Mouse (Mus musculus) lung, embryonic 15.5 days (tissue): ENCODE measurements around the gene Pgf. TPM values are rescaled to one million over a fixed set of nuclear protein-coding genes. Genes with fewer than 3 reads are reported as not detected.

Experiments
- ATAC-seq: fragments of 200-750 bp; cut with Nextera tagmentation; 2 replicates; pipeline ENCODE4 v1.8.0; 2017; ENCODE audit warnings: moderate number of reproducible peaks, borderline replicate concordance; ENCODE audit not compliant: low FRiP score, low TSS enrichment; ENCODE audit errors: extremely low read depth
- H3K27ac ChIP-seq: fragments of 300-500 bp; sonication (generic); 2 replicates; pipeline ENCODE4 v1.5.1; 2015; ENCODE audit warnings: moderate library complexity, mild to moderate bottlenecking, inconsistent platforms
- H3K27me3 ChIP-seq: fragments of 300-500 bp; sonication (generic); 2 replicates; pipeline ENCODE4 v1.6.1; 2015; ENCODE audit warnings: inconsistent platforms
- H3K36me3 ChIP-seq: fragments of 300-500 bp; sonication (generic); 2 replicates; pipeline ENCODE4 v1.6.1; 2015; ENCODE audit warnings: inconsistent platforms
- H3K4me1 ChIP-seq: fragments of 300-500 bp; sonication (generic); 2 replicates; pipeline ENCODE4 v1.6.1; 2015; ENCODE audit warnings: inconsistent platforms
- H3K4me2 ChIP-seq: fragments of 300-500 bp; sonication (generic); 2 replicates; pipeline ENCODE4 v1.6.1; 2015; ENCODE audit warnings: inconsistent platforms, mild to moderate bottlenecking, moderate library complexity
- H3K4me3 ChIP-seq: fragments of 300-500 bp; sonication (generic); 2 replicates; pipeline ENCODE4 v1.5.1; 2015; ENCODE audit warnings: mild to moderate bottlenecking, inconsistent platforms
- H3K9ac ChIP-seq: fragments of 300-500 bp; sonication (generic); 2 replicates; pipeline ENCODE4 v1.6.1; 2015; ENCODE audit warnings: inconsistent platforms
- H3K9me3 ChIP-seq: fragments of 300-500 bp; sonication (generic); 2 replicates; pipeline ENCODE4 v1.6.1; 2016; ENCODE audit warnings: inconsistent platforms
- WGBS: fragments of 180-500 bp; shearing (Covaris S2); methylation state at CpG from one replicate; pipeline ENCODE4 v1.1.7; 2015; 5-methylcytosine and 5-hydroxymethylcytosine counted together
- polyA plus RNA-seq: library from polyadenylated mRNA; unstranded; fragments of >200 nt; fragmentation: Nextera tagmentation; extraction: Ambion mirVana; gene quantifications from 2 replicates; pipeline ENCODE4 v1.2.1, GENCODE M21; 2015

Pgf gene
- polyA plus RNA-seq, 1 experiment from 2014 or later = 10.8 TPM

DNA sequence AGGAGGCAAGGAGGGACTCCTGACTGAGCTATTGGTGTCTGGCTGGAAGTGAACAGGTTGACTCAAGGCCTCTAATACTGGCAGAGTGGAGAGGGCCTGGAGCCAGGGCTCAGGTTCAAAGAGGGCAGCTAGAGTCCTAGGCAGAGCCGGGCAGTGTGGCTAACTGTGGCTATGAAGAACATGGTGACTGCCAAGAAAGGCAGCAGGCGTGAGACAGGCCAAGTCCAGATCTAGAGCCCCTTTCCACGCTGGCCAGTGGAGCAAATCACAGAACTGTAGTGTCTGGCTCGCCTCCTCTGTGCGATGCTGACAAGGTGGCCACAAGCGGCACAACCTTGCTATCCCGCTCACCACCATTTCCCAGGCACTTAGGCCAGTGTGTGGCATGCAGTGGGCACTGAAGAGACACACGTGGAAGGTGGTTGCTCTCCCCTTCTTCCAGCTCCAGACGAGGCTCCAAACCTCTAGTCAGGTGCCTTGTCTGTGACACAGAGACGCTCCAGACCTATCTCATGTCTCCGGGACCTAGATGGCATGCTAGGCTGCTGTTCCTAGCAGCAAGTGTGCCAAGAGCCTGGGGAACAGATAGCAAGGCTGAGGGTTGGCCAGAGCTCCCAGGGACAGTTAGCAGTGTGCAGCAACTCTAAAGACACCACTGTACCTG is 7.2 kb downstream of the Pgf start:
- WGBS = 78% methylated on average over 11 of the region's 11 CpGs
- H3K9ac ChIP-seq = no peak overlapping the region
- H3K4me3 ChIP-seq = no peak overlapping the region
- no peak overlapping the region for H3K4me2 ChIP-seq
- no peaks in the 10 kb centered on the region for H3K27me3 ChIP-seq
- H3K36me3 ChIP-seq = no peaks in the 10 kb centered on the region
- ATAC-seq = no peak
- H3K9me3 ChIP-seq = no peaks in the 10 kb centered on the region
- no peak overlapping the region for H3K27ac ChIP-seq
- H3K4me1 ChIP-seq = peaks cover 42% of the 10 kb centered on the region

GRCm38 (mm10) chr12:85169877-85170276 is 7.7 kb downstream of the Pgf start:
- H3K9ac ChIP-seq = no peak overlapping the region
- H3K9me3 ChIP-seq = no peaks in the 10 kb centered on the region
- H3K27me3 ChIP-seq = no peaks in the 10 kb centered on the region
- WGBS = 52% methylated on average over 3 of the region's 3 CpGs
- H3K27ac ChIP-seq = no peak overlapping the region
- H3K4me2 ChIP-seq = peak overlapping the region; percentile 22; the same call in 1 of the 2 replicates
- no peaks in the 10 kb centered on the region for H3K36me3 ChIP-seq
- ATAC-seq = 0 out of 2 replicates have a peak, but pooled peaks have one; percentile 6
- H3K4me3 ChIP-seq = no peak overlapping the region
- peaks cover 37% of the 10 kb centered on the region for H3K4me1 ChIP-seq

DNA sequence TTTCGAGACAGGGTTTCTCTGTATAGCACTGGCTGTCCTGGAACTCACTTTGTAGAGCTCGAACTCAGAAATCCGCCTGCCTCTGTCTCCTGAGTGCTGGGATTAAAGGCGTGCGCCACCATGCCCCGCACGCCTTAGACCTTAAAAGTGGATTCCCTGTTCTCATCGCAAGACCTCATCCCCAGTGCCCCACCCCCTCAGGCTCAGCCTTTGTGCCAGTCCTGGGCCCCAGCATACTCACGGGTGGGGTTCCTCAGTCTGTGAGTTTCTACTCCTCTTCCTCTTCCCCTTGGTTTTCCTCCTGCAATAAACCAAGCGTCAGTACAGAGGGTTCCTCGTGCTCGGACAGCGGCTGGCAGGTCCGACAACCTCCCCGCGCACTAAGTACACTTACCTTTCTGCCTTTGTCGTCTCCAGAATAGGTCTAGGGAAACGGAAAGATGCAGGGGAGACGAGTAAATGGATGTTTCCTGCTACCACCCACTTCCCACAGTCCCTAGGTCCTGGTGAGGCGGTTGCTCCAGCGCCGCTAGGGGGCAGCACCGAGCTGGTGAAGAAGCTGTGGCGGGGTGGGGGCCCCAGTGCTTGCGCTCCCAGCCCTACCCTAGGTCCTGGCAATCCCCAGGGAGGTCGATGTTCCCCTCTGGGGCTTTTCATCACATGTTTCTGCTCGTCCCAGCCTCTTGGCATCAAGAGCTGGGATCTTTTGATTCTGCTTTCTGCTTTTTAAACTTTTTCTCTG is 8.3 kb downstream of the Pgf start:
- peaks cover 31% of the 10 kb centered on the region for H3K4me1 ChIP-seq
- no peak overlapping the region for H3K4me3 ChIP-seq
- H3K27me3 ChIP-seq = no peaks in the 10 kb centered on the region
- WGBS = 31% methylated on average over 27 of the region's 27 CpGs
- no peaks in the 10 kb centered on the region for H3K9me3 ChIP-seq
- peak; percentile 65; the same call in 1 of the 2 replicates for ATAC-seq
- H3K9ac ChIP-seq = no peak overlapping the region
- no peak overlapping the region for H3K27ac ChIP-seq
- peak overlapping the region; percentile 22; the same call in 1 of the 2 replicates for H3K4me2 ChIP-seq
- H3K36me3 ChIP-seq = no peaks in the 10 kb centered on the region

DNA sequence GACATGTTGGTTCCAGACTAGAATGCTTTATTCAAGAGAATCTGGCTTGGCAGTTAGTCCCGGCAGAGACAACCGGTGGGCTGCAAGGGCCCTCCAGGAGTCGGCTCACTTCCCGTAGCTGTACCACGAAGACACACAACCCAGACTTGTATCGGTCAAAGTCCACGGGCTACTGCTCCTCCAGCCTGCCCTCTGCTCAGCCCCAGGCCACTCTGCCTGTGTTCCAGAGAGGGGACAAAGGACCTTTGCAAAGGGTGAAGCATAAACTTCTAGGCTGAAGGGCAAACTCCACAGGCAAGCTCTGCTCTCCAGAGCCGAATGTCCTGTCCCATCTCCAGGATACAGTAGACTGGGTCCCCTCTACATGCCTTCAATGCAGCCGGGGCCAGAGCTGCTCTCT is 11.0 kb downstream of the Pgf start:
- H3K4me2 ChIP-seq = no peak overlapping the region
- no peaks in the 10 kb centered on the region for H3K27me3 ChIP-seq
- ATAC-seq = no peak
- H3K4me3 ChIP-seq = no peak overlapping the region
- H3K9me3 ChIP-seq = no peaks in the 10 kb centered on the region
- H3K36me3 ChIP-seq = no peaks in the 10 kb centered on the region
- 87% methylated on average over 9 of the region's 9 CpGs for WGBS
- H3K4me1 ChIP-seq = peaks cover 10% of the 10 kb centered on the region
- no peak overlapping the region for H3K27ac ChIP-seq
- H3K9ac ChIP-seq = no peak overlapping the region

DNA sequence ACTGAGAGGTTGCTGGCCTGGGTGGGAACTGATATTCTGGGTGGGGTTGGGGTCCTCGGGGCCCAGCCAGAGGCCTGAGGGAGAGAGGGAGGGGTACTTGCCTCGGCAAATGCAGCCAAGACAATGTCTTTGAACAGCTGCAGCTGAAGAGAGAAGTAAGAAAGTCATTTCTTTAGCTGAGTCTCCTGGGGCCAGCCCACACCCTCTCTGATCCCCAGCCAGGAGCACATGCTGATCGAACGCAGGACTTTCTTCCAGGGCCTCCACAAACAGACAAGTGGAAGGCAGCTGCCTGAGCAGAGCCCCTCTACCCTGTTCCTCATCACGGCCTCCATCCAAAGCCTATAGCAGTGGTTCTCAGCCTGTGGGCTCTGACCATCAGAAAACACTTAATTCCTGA is 12.6 kb downstream of the Pgf start:
- WGBS = 79% methylated on average over 5 of the region's 5 CpGs
- no peak overlapping the region for H3K4me3 ChIP-seq
- H3K36me3 ChIP-seq = no peaks in the 10 kb centered on the region
- H3K27ac ChIP-seq = no peak overlapping the region
- H3K4me1 ChIP-seq = peaks cover 7% of the 10 kb centered on the region
- no peaks in the 10 kb centered on the region for H3K9me3 ChIP-seq
- H3K9ac ChIP-seq = no peak overlapping the region
- H3K4me2 ChIP-seq = no peak overlapping the region
- ATAC-seq = no peak
- H3K27me3 ChIP-seq = no peaks in the 10 kb centered on the region

DNA sequence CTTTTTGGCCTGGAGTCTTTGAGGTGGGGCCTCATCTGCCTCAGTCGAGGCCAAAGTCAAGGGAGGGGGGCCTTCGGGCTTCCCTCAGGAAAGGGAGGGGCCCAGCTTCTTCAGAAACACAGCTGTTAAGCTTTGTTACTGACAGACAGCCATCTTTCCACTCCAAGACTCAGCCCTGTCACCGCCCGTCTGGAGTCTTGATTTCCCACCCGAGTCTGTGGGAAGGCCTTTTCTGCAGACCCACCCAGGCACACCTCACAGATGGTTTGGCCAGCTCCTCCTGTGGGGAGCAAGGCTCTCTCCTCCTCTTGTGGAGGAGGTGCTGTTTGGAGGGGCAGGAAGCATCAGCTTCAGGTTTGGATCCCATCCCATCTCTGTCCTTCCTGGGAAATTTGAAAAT is 18.0 kb downstream of the Pgf start:
- no peak overlapping the region for H3K4me3 ChIP-seq
- no peak overlapping the region for H3K4me2 ChIP-seq
- H3K9ac ChIP-seq = no peak overlapping the region
- H3K9me3 ChIP-seq = no peaks in the 10 kb centered on the region
- 61% methylated on average over 5 of the region's 5 CpGs for WGBS
- no peaks in the 10 kb centered on the region for H3K27me3 ChIP-seq
- no peaks in the 10 kb centered on the region for H3K36me3 ChIP-seq
- no peak for ATAC-seq
- peaks cover 19% of the 10 kb centered on the region for H3K4me1 ChIP-seq
- no peak overlapping the region for H3K27ac ChIP-seq

DNA sequence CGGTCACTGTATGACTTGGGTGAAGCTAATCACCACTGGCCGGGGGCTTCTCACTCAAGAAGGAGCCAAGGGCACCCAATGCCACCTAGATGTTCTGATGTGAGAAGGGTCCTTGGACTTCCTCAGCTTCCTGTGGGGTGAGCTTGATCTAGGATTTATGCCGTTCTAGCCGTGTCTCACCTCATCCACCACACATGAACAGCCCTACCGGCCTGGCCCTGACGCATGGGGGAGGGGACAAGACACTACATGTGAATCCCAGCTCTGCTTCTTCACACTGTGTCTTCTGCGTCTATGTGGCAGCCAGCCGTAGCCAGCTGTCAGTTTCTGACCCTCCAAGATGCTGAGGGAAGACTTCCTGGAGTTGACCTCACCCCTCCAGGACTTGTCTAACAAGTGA is 18.8 kb downstream of the Pgf start:
- no peaks in the 10 kb centered on the region for H3K9me3 ChIP-seq
- 75% methylated on average over 8 of the region's 8 CpGs for WGBS
- no peaks in the 10 kb centered on the region for H3K36me3 ChIP-seq
- no peak overlapping the region for H3K4me2 ChIP-seq
- peaks cover 19% of the 10 kb centered on the region for H3K4me1 ChIP-seq
- no peaks in the 10 kb centered on the region for H3K27me3 ChIP-seq
- no peak overlapping the region for H3K9ac ChIP-seq
- no peak overlapping the region for H3K27ac ChIP-seq
- H3K4me3 ChIP-seq = no peak overlapping the region
- no peak for ATAC-seq

DNA sequence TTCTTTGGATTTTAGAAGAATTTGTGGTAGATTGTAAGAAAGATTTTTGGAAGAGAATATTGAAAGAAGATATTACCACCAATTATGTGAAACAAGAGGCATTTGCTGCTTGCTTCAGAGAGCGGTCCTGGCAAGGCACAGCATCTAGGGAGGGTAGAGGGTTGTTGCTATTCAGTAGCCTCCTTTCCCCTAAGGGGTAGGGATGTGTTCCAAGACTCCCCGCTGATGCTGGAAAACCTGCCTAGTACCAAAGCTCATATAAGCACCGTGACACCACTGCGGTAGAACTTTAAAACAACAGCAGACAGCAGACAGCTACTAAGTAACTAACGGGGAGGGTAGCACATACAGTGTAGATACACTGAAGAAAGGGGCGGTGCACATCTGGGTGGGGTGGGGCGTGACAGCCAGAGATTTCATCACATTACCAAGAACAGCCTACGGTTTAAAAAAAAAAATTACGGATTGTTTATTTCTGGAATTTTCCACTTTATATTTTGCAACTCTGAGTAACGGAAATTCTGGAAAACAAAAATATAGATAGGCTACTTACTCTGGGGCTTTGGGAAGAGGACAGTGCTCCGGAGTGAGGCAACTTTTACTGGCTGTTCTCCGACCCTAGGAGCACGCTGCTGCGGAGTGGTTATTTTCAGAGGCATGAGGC is 19.7 kb downstream of the Pgf start:
- no peak overlapping the region for H3K4me3 ChIP-seq
- no peaks in the 10 kb centered on the region for H3K9me3 ChIP-seq
- peaks cover 19% of the 10 kb centered on the region for H3K4me1 ChIP-seq
- H3K27ac ChIP-seq = no peak overlapping the region
- H3K4me2 ChIP-seq = no peak overlapping the region
- no peaks in the 10 kb centered on the region for H3K36me3 ChIP-seq
- no peak overlapping the region for H3K9ac ChIP-seq
- WGBS = 82% methylated on average over 14 of the region's 14 CpGs
- no peaks in the 10 kb centered on the region for H3K27me3 ChIP-seq
- ATAC-seq = no peak

- H3K9me3 ChIP-seq = no peaks in the 10 kb centered on the region
- no peaks in the 10 kb centered on the region for H3K36me3 ChIP-seq
- H3K9ac ChIP-seq = no peak overlapping the region
- H3K27me3 ChIP-seq = no peaks in the 10 kb centered on the region; the same call in 1 of the 2 replicates
- H3K4me1 ChIP-seq = peaks cover 20% of the 10 kb centered on the region
- no peak overlapping the region for H3K4me2 ChIP-seq
- H3K27ac ChIP-seq = no peak overlapping the region
- no peak overlapping the region for H3K4me3 ChIP-seq
- 14% methylated on average over 6 of the region's 6 CpGs for WGBS
- ATAC-seq = no peak
These were observed 21.3 kb downstream of the Pgf start for GRCm38 (mm10) chr12:85156324-85156723.

DNA sequence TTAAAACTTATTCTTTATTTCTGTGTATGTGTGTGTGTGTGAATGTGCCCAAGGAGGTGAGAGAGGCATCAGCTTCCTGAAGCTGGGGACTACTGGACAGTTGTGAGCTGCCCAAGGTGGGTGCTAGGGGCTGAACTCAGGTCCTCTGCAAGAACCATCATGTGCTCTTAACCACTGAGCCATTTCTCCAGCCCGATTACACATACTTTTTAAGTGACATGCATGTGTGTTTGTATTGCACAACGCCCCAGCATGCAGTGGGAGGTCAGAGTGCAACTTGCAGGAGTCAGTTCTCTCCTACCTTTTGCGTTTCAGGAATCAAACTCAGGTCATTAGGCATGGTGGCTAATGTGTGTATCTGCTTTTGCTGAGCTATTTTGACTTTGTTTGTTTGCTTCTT is 24.6 kb downstream of the Pgf start:
- no peak for ATAC-seq
- Histone ChIP-seq H3K4me1 (peaks cover 25% of the 10 kb centered on the region), H3K4me2 (no peak overlapping the region), H3K36me3 (no peaks in the 10 kb centered on the region), H3K27ac (no peak overlapping the region), H3K27me3 (peaks cover 12% of the 10 kb centered on the region), H3K9ac (no peak overlapping the region), H3K9me3 (no peaks in the 10 kb centered on the region), H3K4me3 (no peak overlapping the region)
- WGBS = 53% methylated on average over 3 of the region's 3 CpGs

DNA sequence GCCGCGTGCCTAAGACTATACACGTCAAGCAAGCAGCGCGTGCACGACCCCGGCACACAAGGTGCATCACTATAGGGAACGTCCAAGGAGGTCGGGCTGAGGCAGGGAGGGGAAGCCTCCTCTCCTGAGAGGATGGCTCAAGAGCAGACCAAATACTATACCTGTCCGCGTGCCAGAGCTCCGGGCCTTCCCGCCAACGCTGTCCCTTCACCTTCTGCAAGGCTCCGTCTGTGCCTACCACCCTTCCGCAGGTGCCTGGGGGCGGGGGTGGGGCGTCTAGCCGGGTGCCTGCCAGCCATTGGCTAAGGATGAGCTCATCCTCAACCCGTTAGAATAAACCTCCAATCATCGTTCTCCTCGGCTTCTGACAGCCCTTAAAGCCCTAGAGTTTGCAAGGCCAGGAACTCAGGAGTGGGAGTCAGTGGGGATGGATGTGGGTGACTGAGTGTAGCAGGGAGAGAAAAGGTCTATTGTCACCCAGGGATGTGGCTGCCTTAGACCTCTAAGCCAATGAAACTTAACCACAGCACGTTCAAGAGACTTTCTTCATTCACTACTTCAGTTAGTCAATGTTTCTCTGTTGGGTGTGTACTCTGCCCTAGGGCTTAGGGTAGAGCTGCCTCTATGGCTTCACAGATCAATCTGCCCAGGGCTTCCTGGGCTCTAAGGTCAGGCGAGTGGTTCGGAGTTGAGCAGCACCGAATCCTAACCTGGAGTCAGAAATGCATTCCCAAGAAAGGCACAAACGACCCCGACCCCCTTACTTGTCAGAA is 26.4 kb downstream of the Pgf start, which contains the start of gene Rps6kl1:
Rps6kl1 (minus strand) TSS at position 263 of the 773 bp plus-strand sequence.
- Histone ChIP-seq H3K4me2 (peak within 1 kb of the TSS; percentile 56), H3K27ac (no peak within 1 kb of the TSS), H3K9me3 (no peaks in the 10 kb centered on the region), H3K27me3 (peaks cover 12% of the 10 kb centered on the region), H3K4me1 (peaks cover 29% of the 10 kb centered on the region), H3K4me3 (peak within 1 kb of the TSS; percentile 27), H3K9ac (0 out of 2 replicates have a peak within 1 kb of the TSS, but pooled peaks have one; percentile 16), H3K36me3 (no peaks in the 10 kb centered on the region)
- peak; percentile 73; the same call in 1 of the 2 replicates for ATAC-seq
- 19% methylated on average over 28 of the region's 28 CpGs for WGBS
